Mouse (Mus musculus) embryonic facial prominence, embryonic 14.5 days (tissue): ENCODE results near the gene Gm614. TPM values are rescaled to one million over a fixed set of nuclear protein-coding genes. Genes with fewer than 3 reads are reported as not detected.
A peak's percentile ranks its signal among the peaks of the same experiment; 100 is the strongest.

Experiments used
- ATAC-seq: fragments of 200-750 bp; cut with Nextera tagmentation; 2 replicates; pipeline ENCODE4 v1.8.0; 2017; ENCODE audit warnings: low read depth, moderate number of reproducible peaks, moderate TSS enrichment
- DNase-seq: peaks from one replicate; pipeline ENCODE4 v3.0.0-alpha.2; 2015; ENCODE audit warnings: low spot score
- H3K27ac ChIP-seq: fragments of 300-500 bp; sonication (generic); replicated peaks from 2 replicates; pipeline ENCODE4 v1.5.1; 2014; ENCODE audit warnings: low read depth, mild to moderate bottlenecking, low read length, moderate library complexity
- H3K27me3 ChIP-seq: fragments of 300-500 bp; sonication (generic); replicated peaks from 2 replicates; pipeline ENCODE4 v1.6.1; 2014; ENCODE audit warnings: low read length; ENCODE audit not compliant: control insufficient read depth, insufficient read depth
- H3K36me3 ChIP-seq: fragments of 300-500 bp; sonication (generic); 2 replicates; pipeline ENCODE4 v1.6.1; 2014; ENCODE audit warnings: low read length, mixed read lengths; ENCODE audit not compliant: control insufficient read depth, insufficient read depth
- H3K4me1 ChIP-seq: fragments of 300-500 bp; sonication (generic); 2 replicates; pipeline ENCODE4 v1.6.1; 2014; ENCODE audit warnings: antibody characterized with exemption, low read length; ENCODE audit not compliant: control insufficient read depth, insufficient read depth
- H3K4me2 ChIP-seq: fragments of 300-500 bp; sonication (generic); 2 replicates; pipeline ENCODE4 v1.6.1; 2014; ENCODE audit warnings: low read depth, mild to moderate bottlenecking, low read length, moderate library complexity, mixed read lengths
- H3K4me3 ChIP-seq: fragments of 300-500 bp; sonication (generic); 2 replicates; pipeline ENCODE4 v1.5.1; 2014; ENCODE audit warnings: low read depth, mild to moderate bottlenecking, low read length
- H3K9ac ChIP-seq: fragments of 300-500 bp; sonication (generic); 2 replicates; pipeline ENCODE4 v1.6.1; 2014; ENCODE audit warnings: low read depth, mild to moderate bottlenecking, low read length, moderate library complexity, mixed read lengths
- H3K9me3 ChIP-seq: fragments of 300-500 bp; sonication (generic); 2 replicates; pipeline ENCODE4 v1.6.1; 2016; ENCODE audit warnings: low read length; ENCODE audit not compliant: control insufficient read depth
- WGBS: fragments of 180-500 bp; shearing (Covaris S2); extraction: QIAGEN DNeasy Blood & Tissue Kit; methylation state at CpG from one replicate; pipeline ENCODE4 v1.1.7; 2014; 5-methylcytosine and 5-hydroxymethylcytosine counted together
- polyA plus RNA-seq: library from polyadenylated mRNA; unstranded; fragments of >200 nt; fragmentation: Nextera tagmentation; extraction: Ambion mirVana; gene quantifications from 2 replicates; pipeline ENCODE4 v1.2.1, GENCODE M21; 2014

Gm614 gene
- not detected in 2 replicates for polyA plus RNA-seq

DNA sequence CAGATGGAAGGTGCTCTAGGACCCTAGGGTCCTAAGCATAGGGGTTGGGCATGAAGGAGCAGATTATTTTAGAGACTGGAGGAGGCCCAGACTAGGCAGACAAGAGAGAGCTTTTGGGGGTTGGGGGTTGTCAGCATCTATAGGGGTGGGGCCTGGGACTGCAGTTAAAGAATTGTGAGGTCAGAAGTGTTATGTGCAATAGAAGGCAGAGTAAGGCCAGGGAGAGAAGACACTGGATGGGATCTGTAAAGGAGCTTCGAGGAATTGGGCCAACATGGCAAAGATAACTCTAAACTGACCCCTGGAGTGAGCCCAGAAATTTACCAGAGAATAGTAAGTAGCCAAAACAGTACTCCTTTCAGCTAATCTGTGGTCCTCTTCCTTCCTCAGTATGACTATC, at the start of gene Gm614:
TSS of gene Gm614 (minus strand) at position 101 of the 400 bp plus-strand sequence.
- Histone ChIP-seq H3K4me2 (no peak within 1 kb of the TSS), H3K4me1 (no peaks in the 10 kb centered on the region), H3K27me3 (0 out of 2 replicates have a peak, but pooled peaks cover 3% of the 10 kb centered on the region), H3K9ac (no peak within 1 kb of the TSS), H3K27ac (no peak within 1 kb of the TSS), H3K4me3 (no peak within 1 kb of the TSS), H3K9me3 (no peaks in the 10 kb centered on the region), H3K36me3 (0 out of 2 replicates have a peak, but pooled peaks cover under 1% of the 10 kb centered on the region)
- WGBS = 85% methylated on average over 1 of the region's 1 CpGs
- no peak for DNase-seq
- ATAC-seq = no peak

DNA sequence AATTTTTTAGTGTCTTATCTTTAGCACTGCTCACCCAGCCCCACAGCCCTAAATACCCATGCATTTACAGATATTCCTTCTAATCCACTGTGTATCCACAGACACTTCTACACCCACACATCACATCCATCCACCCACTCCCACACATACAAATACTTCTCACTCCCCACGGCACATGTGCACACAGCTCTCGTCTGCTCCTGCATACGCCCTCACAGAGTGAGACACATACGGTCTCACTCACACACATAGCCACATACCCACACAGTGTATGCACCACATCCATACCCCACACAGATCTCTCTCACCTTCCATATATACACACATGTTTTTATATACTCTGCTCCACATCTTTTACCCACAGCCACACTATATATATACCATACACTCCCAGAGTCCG, 45.5 kb upstream of the Gm614 start:
- no peaks in the 10 kb centered on the region for H3K4me1 ChIP-seq
- no peak overlapping the region for H3K4me3 ChIP-seq
- no peaks in the 10 kb centered on the region for H3K36me3 ChIP-seq
- WGBS = 90% methylated on average over 5 of the region's 5 CpGs
- H3K9me3 ChIP-seq = no peaks in the 10 kb centered on the region
- no peaks in the 10 kb centered on the region for H3K27me3 ChIP-seq
- H3K4me2 ChIP-seq = no peak overlapping the region
- no peak for ATAC-seq
- no peak overlapping the region for H3K27ac ChIP-seq
- DNase-seq = no peak
- H3K9ac ChIP-seq = no peak overlapping the region

DNA sequence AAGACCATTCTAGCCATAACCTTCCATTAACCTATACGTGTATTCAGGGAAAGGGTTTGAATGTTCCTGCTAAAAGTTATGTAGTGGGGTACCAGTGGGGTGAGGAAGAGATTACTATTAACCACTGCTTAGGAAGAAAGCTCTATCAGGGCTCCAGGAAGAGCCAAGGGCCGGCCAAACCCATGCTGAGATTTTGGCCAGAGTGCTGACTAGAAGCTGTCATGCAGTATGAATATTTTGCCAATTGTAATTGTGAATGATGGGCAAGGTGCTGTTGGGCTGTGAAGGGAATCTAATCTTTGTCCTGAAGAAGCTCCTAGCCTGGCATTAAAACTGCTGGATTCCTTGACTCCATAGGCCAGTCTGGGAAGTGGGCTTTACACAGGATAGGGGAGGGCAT, 40.9 kb upstream of the Gm614 start:
- 0 out of 2 replicates have a peak, but pooled peaks cover 5% of the 10 kb centered on the region for H3K4me1 ChIP-seq
- no peaks in the 10 kb centered on the region for H3K27me3 ChIP-seq
- H3K36me3 ChIP-seq = no peaks in the 10 kb centered on the region
- no peak overlapping the region for H3K4me3 ChIP-seq
- DNase-seq = no peak
- no peak for ATAC-seq
- no peak overlapping the region for H3K27ac ChIP-seq
- H3K9me3 ChIP-seq = no peaks in the 10 kb centered on the region
- H3K9ac ChIP-seq = no peak overlapping the region
- 64% methylated on average over 2 of the region's 2 CpGs for WGBS
- H3K4me2 ChIP-seq = no peak overlapping the region

DNA sequence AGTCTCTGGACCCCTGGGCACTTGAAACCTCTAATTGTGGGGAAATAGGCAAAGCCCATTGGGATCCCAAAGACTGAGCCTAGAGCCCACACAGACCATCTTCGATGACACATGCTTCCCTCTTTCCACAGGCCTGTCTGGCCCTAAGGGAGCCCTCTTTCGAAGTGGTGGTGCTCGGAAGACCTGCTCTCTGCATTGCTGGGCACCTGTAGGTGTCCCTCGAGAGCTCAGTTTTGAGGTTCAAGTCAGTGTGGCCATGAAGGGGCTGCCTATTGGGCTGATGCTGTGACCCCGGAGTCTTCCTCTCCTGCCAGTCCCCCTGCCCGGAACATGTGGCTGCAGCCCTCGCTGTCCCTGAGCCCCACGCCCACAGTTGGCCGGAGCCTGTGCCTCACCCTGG, 37.9 kb upstream of the Gm614 start:
- Histone ChIP-seq H3K27ac (no peak overlapping the region), H3K9me3 (no peaks in the 10 kb centered on the region), H3K9ac (no peak overlapping the region), H3K4me2 (peak overlapping the region; percentile 56; the same call in 1 of the 2 replicates), H3K4me3 (no peak overlapping the region), H3K27me3 (no peaks in the 10 kb centered on the region), H3K4me1 (0 out of 2 replicates have a peak, but pooled peaks cover 5% of the 10 kb centered on the region), H3K36me3 (0 out of 2 replicates have a peak, but pooled peaks cover 5% of the 10 kb centered on the region)
- DNase-seq = no peak
- 69% methylated on average over 8 of the region's 9 CpGs for WGBS
- no peak for ATAC-seq

DNA sequence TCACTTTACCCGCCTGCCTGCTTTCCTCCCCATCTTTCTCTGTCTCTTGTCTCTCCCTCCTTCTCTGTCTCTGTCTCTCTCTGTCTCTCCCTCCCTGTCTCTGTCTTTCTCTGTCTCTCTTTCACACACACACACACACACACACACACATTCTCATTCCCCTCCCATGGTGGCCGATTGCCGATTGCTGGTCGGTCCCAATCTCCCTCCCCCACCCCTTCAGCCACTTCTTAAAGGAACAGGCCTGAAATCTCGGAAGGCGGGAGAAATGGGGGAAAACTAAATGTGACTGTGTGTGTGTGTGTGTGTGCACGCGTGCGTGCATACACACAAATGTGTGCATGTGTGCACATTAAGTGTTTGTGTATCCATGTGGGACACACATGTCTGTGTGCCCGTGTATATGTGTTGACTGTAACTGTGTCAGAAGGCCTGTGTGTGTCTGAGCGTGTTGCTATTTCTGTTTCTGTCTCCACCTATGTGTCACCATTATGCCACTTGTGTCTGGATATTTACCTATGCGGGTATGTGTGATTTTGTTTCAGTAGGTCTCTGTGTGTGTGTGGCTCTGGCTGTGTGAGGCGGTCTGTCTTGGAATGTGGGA, 36.7 kb upstream of the Gm614 start:
- H3K27me3 ChIP-seq = no peaks in the 10 kb centered on the region
- WGBS = 40% methylated on average over 13 of the region's 13 CpGs
- H3K4me2 ChIP-seq = peak overlapping the region; percentile 56
- H3K9me3 ChIP-seq = no peaks in the 10 kb centered on the region
- H3K27ac ChIP-seq = peak overlapping the region; percentile 61
- peak; percentile 41; the same call in 1 of the 2 replicates for ATAC-seq
- H3K4me1 ChIP-seq = 0 out of 2 replicates have a peak, but pooled peaks cover 5% of the 10 kb centered on the region
- DNase-seq = peak; percentile 46
- H3K4me3 ChIP-seq = peak overlapping the region; percentile 47
- peak overlapping the region; percentile 53 for H3K9ac ChIP-seq
- 0 out of 2 replicates have a peak, but pooled peaks cover 15% of the 10 kb centered on the region for H3K36me3 ChIP-seq

DNA sequence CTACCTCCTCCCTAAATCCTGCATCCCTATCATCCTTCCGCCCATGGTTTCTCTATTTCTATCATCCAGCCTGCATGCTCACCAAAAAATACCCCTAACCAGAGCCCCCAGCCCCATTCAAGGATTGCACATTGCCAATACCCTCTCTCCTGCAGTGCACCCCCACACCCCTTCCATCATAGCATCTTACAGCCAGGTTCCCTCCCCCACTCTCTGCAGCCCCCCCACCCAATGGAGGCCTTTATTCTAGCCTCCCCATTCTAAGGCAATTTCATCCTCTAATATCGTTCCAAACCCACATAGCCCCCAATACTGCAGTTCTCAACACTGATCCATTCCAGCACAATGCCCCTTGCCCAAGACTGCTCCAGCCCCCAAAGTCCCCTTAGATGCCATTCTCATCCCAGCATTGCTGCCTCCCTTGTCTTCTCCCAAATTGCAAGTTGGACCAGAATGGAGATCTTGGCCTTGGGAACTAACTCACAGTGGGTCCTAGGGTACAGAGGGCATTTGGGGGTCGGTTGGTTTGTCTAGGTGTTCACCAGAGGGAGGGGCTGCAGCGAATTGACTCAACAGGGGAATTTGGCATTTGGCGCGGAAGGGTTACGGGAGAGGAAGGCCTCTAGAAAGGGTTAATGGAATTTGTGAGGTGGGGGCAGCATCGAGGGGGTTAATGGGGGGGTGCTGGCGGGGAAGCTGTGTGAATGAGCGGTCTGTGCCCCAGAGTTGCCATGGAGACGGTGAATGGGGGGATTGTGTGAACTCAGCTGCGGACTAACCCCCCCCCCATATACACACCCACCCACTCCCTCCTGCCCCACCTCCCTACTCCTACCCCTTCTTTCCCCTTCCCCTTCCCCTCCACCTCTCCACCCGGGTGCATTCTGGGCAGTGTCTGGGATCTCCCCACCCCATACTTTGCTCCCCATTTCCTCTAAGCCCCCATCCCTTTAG, 36.0 kb upstream of the Gm614 start:
- H3K4me2 ChIP-seq = peak overlapping the region; percentile 56
- 31% methylated on average over 8 of the region's 13 CpGs for WGBS
- peak overlapping the region; percentile 47 for H3K4me3 ChIP-seq
- H3K27me3 ChIP-seq = no peaks in the 10 kb centered on the region
- DNase-seq (peak; percentile 64), ATAC-seq (peak; percentile 74)
- peak overlapping the region; percentile 53 for H3K9ac ChIP-seq
- H3K36me3 ChIP-seq = 0 out of 2 replicates have a peak, but pooled peaks cover 22% of the 10 kb centered on the region
- H3K4me1 ChIP-seq = 0 out of 2 replicates have a peak, but pooled peaks cover 5% of the 10 kb centered on the region
- peak overlapping the region; percentile 61 for H3K27ac ChIP-seq
- no peaks in the 10 kb centered on the region for H3K9me3 ChIP-seq

DNA sequence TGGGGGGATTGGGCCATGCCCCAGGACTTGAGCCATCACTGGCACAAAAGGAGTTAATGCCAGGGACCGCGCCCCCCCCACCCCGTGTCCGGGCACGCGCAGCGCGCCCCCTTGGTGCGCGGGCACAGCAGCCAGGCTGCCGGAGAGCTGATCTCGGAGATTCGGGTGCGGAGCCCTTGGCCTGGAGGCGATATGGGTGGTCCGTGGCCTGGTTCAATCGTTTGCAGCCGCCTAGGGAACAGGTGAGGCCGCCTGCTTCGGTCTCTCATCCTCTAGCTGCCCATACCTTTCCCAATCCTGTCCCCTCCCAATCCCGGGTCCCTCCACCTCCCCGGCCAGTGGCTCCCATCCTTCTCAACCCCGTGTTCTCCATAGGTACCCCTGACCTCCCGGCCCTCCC, 35.3 kb upstream of the Gm614 start, which contains the start of gene Nlgn3:
TSS of gene Nlgn3 (plus strand) at position 114 of the 400 bp plus-strand sequence.
- peak within 1 kb of the TSS; percentile 56 for H3K4me2 ChIP-seq
- H3K36me3 ChIP-seq = peaks cover 23% of the 10 kb centered on the region; the same call in 1 of the 2 replicates
- H3K4me1 ChIP-seq = 0 out of 2 replicates have a peak, but pooled peaks cover 5% of the 10 kb centered on the region
- H3K9ac ChIP-seq = peak within 1 kb of the TSS; percentile 53
- no peaks in the 10 kb centered on the region for H3K9me3 ChIP-seq
- 34% methylated on average over 11 of the region's 24 CpGs for WGBS
- H3K27ac ChIP-seq = peak within 1 kb of the TSS; percentile 55; the same call in 1 of the 2 replicates
- peak; percentile 7; the same call in 1 of the 2 replicates for ATAC-seq
- DNase-seq = peak; percentile 26
- peak within 1 kb of the TSS; percentile 47 for H3K4me3 ChIP-seq
- H3K27me3 ChIP-seq = no peaks in the 10 kb centered on the region

DNA sequence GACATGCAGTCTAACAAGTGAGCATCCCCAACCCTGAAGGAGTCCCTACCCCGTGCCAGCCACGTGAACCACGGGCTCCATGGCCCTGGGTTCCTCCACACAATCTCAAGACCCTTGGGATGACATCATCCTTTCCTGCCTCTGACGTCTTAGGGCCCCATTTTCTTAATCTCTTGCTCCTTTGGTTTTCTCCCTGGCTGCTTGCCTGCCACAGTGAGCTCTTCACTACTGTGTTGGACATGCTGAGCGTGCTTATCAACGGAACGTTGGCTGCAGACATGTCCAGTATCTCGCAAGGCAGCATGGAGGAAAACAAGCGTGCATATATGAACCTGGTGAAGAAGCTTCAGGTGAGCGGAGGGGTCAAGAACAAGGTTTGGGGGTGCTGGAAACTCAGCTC, 26.3 kb upstream of the Gm614 start:
- Histone ChIP-seq H3K9ac (no peak overlapping the region), H3K36me3 (peaks cover 76% of the 10 kb centered on the region), H3K4me3 (no peak overlapping the region), H3K4me2 (no peak overlapping the region), H3K27me3 (peaks cover 2% of the 10 kb centered on the region; the same call in 1 of the 2 replicates), H3K9me3 (no peaks in the 10 kb centered on the region), H3K27ac (no peak overlapping the region), H3K4me1 (no peaks in the 10 kb centered on the region)
- 90% methylated on average over 10 of the region's 10 CpGs for WGBS
- ATAC-seq (no peak), DNase-seq (no peak)
